Mouse (Mus musculus) CD4-positive naive resting alpha-beta T cell, adult 76 days (primary cell): ENCODE results near the gene Oca2. TPM values are rescaled to one million over a fixed set of nuclear protein-coding genes. Genes with fewer than 3 reads are reported as not detected.

ENCODE experiments used
- total RNA-seq: library from RNA; stranded (reverse); gene quantifications from one replicate; pipeline ENCODE4 v1.2.4, GENCODE M21; 2023

Gene Oca2
- not detected for total RNA-seq

DNA sequence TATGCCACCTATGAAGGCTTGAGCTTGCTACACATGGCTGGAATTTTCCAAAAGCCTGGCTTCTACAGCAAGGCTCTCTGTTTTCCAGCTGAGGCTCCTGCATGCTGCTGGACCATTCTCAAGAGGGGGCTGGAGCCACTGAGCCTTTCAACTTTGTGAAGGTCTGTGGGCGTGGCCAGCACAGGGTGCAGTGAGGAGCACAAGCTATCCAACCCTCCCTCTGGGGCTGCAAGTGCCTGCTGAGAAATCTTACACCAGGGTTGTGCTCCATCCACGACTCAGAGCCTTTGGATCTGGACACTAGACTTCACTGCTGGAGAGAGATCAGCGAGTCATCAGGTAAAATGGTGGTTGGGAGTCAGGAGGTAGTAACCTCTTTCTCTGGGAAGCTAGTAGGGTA, at the start of gene Oca2:
Gene Oca2 (plus strand): TSS at position 218 of the 400 bp plus-strand sequence.

Other genes with a start within 250 kb of the Oca2 start
- gene Nipa1, start 219.8 kb upstream of the Oca2 start, total RNA-seq, result 0.35 TPM
- 91.6 TPM for gene Herc2, start 189.6 kb upstream of the Oca2 start, total RNA-seq